Mouse (Mus musculus) liver, adult 2 months (tissue): Measurements from ENCODE around the gene Ninj1.

ENCODE experiments used
- CTCF ChIP-seq: fragments of 200-500 bp; IDR thresholded peaks from 2 replicates; pipeline ENCODE4 v1.5.1; 2011; ENCODE audit warnings: low read depth, low read length, control low read depth
- POLR2A ChIP-seq: fragments of 200-500 bp; IDR thresholded peaks from 2 replicates; pipeline ENCODE4 v1.6.1; 2011; ENCODE audit warnings: low read length, control low read depth; ENCODE audit not compliant: insufficient read depth; ENCODE audit errors: extremely low read depth

- no peak for TF ChIP-seq CTCF
- TF ChIP-seq POLR2A: no peak
Measured at GRCm38 (mm10) chr13:49148687-49149086, 38.6 kb upstream of the Ninj1 start.
